Mouse (Mus musculus) embryonic fibroblast, embryonic 13.5 days (primary cell): ENCODE data around the gene Grtp1.

Experiments used
- CTCF ChIP-seq: IDR thresholded peaks from 2 replicates; pipeline ENCODE4 v1.5.1; 2011; ENCODE audit warnings: mild to moderate bottlenecking, control low read depth, low read length, moderate library complexity, borderline replicate concordance; ENCODE audit not compliant: insufficient read depth
- POLR2A ChIP-seq: IDR thresholded peaks from 2 replicates; pipeline ENCODE4 v1.6.1; 2011; ENCODE audit warnings: low read depth, mild to moderate bottlenecking, control low read depth, low read length, moderate library complexity

DNA sequence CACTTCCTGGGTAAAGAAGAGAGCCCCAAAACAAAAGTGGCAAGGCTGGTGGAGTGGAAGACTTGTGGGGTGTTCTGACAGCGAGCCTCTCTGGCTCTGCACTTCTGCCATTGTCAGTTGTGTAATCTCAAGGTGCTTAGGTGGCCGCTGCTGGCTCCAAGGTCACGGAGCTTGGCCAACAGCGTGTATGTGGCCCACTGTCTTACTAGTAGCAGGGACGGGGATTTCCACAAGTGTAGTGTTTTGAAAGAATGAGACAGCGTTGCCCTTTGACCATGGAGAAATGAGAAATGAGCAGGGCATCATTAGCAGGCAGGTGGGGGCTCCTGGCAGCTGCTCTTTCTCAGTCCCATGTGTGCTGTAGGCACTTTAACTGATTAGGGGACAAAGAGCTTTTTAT, 38.3 kb downstream of the Grtp1 start:
- no peak for TF ChIP-seq POLR2A
- TF ChIP-seq CTCF = no peak
